Mouse (Mus musculus) gastrocnemius, adult 2 months (tissue): ENCODE results near the gene Fntb. TPM values are rescaled to one million over a fixed set of nuclear protein-coding genes. Genes with fewer than 3 reads are reported as not detected.

Experiments used
- DNase-seq: peaks from one replicate; pipeline ENCODE4 v3.0.0; 2022
- H3K27ac ChIP-seq: fragments of 200-600 bp; 2 replicates; pipeline ENCODE4 v1.8.1; 2022; ENCODE audit warnings: mild to moderate bottlenecking
- H3K4me3 ChIP-seq: fragments of 200-600 bp; 2 replicates; pipeline ENCODE4 v1.8.1; 2022; ENCODE audit warnings: mild to moderate bottlenecking, moderate library complexity
- CTCF ChIP-seq: fragments of 200-600 bp; IDR thresholded peaks from 2 replicates; pipeline ENCODE4 v1.8.1; 2022; ENCODE audit warnings: antibody characterized with exemption, mild to moderate bottlenecking, moderate library complexity
- intact Hi-C: fragments of 180-260 bp; cut with DNase I; formaldehyde crosslinking; loops from one replicate; pipeline ENCODE4 v1.15.1; 2025
- total RNA-seq, 2 experiments: library from RNA; stranded (reverse); gene quantifications; 2 replicates each; pipeline ENCODE4 v1.2.3; 2021

Gene Fntb
- total RNA-seq, 2 experiments from 2014 or later: 11.2 to 13.3 TPM

- DNase-seq: peak; percentile 40
- TF ChIP-seq CTCF: no peak
- intact Hi-C loops: no loop called here
- Histone ChIP-seq H3K4me3 (no peak overlapping the region), H3K27ac (peak overlapping the region; percentile 73)
These were observed 161.1 kb downstream of the Fntb start for GRCm38 (mm10) chr12:76926338-76926945.

DNA sequence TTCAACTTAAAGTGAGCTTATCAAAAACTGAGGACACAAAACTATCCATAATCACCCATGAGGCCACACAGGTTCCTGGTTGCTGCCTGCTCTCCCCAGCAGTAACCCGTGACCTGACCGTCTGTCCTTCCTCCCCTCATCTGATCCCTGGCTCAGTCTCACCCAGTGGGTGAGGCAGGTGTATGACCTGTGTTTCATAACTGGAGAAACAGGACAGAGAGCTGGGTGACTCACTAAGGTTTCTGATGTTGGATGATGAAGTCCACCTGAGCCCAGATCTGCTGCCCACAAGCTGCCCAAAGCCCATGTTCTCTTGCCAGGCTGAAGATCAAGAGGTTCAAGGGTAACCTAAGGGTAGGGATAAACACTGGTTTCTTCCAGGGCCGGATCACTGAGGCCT, 161.6 kb downstream of the Fntb start:
- Histone ChIP-seq H3K27ac (peak overlapping the region; percentile 73), H3K4me3 (no peak overlapping the region)
- TF ChIP-seq CTCF: no peak
- intact Hi-C loops: no loop called here
- no peak for DNase-seq

DNA sequence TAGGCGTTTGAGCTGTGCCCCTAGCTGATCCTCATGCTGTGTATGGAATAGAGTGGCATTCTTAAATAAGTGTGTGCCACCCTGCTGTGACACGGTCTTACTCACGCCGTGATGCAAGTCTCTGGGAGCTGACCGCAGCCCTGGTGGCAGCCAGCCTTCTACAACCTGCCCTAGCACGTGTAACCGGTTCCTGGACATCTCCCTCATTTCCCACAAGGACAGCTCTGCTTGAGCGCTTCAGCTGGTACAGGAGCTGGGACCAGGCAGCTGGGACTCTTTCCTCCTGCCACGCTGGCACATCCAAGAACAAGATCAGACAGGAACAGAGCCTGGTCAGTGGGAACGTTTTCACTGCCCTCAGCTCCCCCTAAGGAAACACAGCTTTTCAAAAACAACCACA, 162.2 kb downstream of the Fntb start:
- H3K4me3 ChIP-seq: no peak overlapping the region
- H3K27ac ChIP-seq: peak overlapping the region; percentile 73
- no peak for DNase-seq
- intact Hi-C loops: no loop called here
- no peak for TF ChIP-seq CTCF

DNA sequence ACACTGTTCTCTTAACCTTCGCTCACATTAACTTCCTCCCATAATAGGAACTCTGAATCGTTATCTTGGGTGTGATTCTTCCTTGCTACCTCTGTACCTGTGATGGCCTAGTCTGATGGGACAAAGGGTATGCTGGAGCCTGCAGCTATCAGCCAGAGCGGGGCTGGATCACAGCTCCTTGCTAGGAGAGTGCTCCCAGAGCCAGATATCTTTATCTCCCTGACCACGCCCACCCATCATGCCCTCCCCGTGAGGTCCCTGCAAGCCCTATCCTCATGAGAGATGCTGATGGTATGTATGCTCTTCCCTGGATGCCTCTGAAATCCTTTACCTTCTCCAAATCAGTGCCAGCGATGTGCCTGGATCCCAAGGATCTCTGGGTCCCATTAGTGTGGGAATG, 164.8 kb downstream of the Fntb start:
- intact Hi-C loops: no loop called here
- no peak for TF ChIP-seq CTCF
- H3K27ac ChIP-seq: peak overlapping the region; percentile 80

GRCm38 (mm10) chr12:76931739-76932687, 166.6 kb downstream of the Fntb start:
- DNase-seq: no peak
- no peak for TF ChIP-seq CTCF
- intact Hi-C loops: no loop called here
- Histone ChIP-seq H3K27ac (peak overlapping the region; percentile 80), H3K4me3 (peak overlapping the region; percentile 4)

More for the DNA sequence above, 164.8 kb downstream of the Fntb start:
- DNase-seq: no peak
- no peak overlapping the region for H3K4me3 ChIP-seq

GRCm38 (mm10) chr12:76932688-76933060, 167.3 kb downstream of the Fntb start:
- Histone ChIP-seq H3K27ac (peak overlapping the region; percentile 80), H3K4me3 (no peak overlapping the region)
- DNase-seq: no peak
- TF ChIP-seq CTCF: no peak
- intact Hi-C loops: no loop called here

GRCm38 (mm10) chr12:76934438-76934837, 169.0 kb downstream of the Fntb start:
- DNase-seq: no peak
- Histone ChIP-seq H3K27ac (no peak overlapping the region), H3K4me3 (no peak overlapping the region)
- intact Hi-C loops: no loop called here
- no peak for TF ChIP-seq CTCF

DNA sequence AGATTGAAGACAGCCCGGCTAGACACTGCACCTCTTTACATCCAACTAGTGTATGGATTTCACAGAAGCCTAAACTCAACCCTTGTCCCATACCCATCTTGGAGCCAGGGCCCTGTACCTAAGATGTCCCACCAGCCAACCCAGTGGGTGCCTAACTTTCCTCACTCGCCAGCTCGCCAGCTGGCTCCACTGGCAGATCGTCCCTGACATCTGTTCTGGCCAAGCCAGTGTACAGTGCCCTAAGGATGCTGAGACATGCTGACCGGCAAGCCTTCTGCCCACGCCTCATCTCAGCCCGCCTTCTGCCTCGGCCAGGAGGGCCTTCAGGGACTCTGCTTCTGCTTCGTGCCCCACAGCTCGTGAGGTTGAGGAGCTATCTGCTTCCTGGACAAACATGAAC, 170.8 kb downstream of the Fntb start:
- Histone ChIP-seq H3K27ac (no peak overlapping the region), H3K4me3 (no peak overlapping the region)
- intact Hi-C loops: no loop called here
- TF ChIP-seq CTCF: no peak
- no peak for DNase-seq

DNA sequence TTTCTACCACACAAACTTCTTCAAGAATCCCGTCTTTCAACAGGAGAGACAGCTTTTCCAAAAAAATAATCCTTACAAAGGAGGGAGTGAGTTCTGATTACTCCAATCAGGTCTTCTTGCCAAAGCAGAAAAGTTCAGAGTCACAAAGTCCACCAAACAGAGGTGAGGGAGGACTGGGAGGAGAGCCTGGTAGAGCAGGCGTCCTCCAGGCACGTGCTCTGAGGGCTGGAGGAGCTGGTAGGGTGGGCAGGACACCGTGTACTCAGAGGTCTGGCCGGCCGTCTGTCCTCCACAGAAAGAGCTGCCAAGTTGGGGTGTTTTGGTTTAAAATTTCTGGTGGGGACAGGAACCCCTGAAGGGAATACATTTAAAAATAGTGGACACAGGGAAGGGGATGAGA, 172.6 kb downstream of the Fntb start:
- DNase-seq: no peak
- TF ChIP-seq CTCF: no peak
- Histone ChIP-seq H3K27ac (no peak overlapping the region), H3K4me3 (no peak overlapping the region)
- intact Hi-C loops: no loop called here

- Histone ChIP-seq H3K4me3 (no peak overlapping the region), H3K27ac (no peak overlapping the region)
- no peak for TF ChIP-seq CTCF
- intact Hi-C loops: no loop called here
- DNase-seq: no peak
These were observed 176.1 kb downstream of the Fntb start for GRCm38 (mm10) chr12:76941524-76941923.

GRCm38 (mm10) chr12:76942476-76942875, 177.1 kb downstream of the Fntb start:
- H3K4me3 ChIP-seq: no peak overlapping the region
- DNase-seq: no peak
- no peak for TF ChIP-seq CTCF
- peak overlapping the region; percentile 62 for H3K27ac ChIP-seq
- intact Hi-C loops: no loop called here

- intact Hi-C loops: no loop called here
- TF ChIP-seq CTCF: no peak
- Histone ChIP-seq H3K27ac (peak overlapping the region; percentile 62; the same call in 1 of the 2 replicates), H3K4me3 (no peak overlapping the region)
- DNase-seq: peak; percentile 24
These were observed 177.7 kb downstream of the Fntb start for GRCm38 (mm10) chr12:76943046-76943445.

DNA sequence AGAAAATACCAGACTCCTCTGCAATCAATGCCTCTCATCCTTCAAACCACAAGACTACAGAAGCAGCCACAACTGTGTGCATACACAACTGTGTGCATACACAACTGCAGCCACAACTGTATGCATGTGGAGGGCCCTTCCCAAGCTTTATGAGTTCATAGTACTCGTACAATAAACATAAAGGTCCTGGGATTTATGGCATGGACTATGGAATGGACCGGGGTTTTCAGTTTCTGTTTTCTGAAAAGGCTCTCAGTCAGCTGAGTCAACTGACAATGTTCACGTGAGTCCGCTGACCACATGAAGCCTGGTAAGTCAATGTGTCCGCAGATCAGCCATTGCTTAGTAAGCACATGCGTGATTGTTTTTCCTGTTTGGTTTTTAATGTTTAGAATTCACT, 178.1 kb downstream of the Fntb start:
- H3K27ac ChIP-seq: peak overlapping the region; percentile 62
- no peak for DNase-seq
- intact Hi-C loops: no loop called here
- no peak for TF ChIP-seq CTCF
- H3K4me3 ChIP-seq: no peak overlapping the region

- TF ChIP-seq CTCF: no peak
- DNase-seq: no peak
- intact Hi-C loops: no loop called here
These were observed 182.1 kb downstream of the Fntb start for GRCm38 (mm10) chr12:76947487-76947886.

More at GRCm38 (mm10) chr12:76947487-76947886, 182.1 kb downstream of the Fntb start:
- no peak overlapping the region for H3K27ac ChIP-seq
- H3K4me3 ChIP-seq: no peak overlapping the region
